Mouse (Mus musculus): ENCODE data around the gene Tpcn1. TPM values are rescaled to one million over a fixed set of nuclear protein-coding genes. Genes with fewer than 3 reads are reported as not detected.

Tpcn1 gene
- polyA plus RNA-seq, 1 experiment from 2014 or later, result 30.6 TPM

DNA sequence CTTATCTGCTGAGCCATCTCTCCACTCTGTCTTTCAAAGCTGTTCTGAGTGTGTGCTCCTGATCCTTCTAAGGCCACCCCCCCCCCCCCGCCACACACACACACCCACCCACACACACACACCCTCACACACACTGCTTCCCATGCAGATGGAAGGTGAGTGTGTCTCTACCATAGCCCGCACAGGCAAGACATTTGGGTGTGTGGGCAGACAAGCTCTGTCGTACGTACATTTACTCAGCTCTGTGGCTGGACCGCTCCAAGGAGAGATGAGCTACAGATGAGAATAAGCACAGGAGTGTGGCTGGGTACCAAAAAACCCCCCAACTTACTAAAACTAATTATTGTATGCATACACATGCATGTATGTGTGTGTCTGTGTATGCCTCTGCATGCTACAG is 37.8 kb downstream of the Tpcn1 start:
- H3K4me2 ChIP-seq (replicated peaks; ENCODE audit: low read depth, low read length), result no peak overlapping the region
- peaks cover 15% of the 10 kb centered on the region; the same call in 1 of the 2 replicates for H3K4me1 ChIP-seq (ENCODE audit: insufficient read depth, low read length)
- no peak overlapping the region for H3K9ac ChIP-seq (replicated peaks; ENCODE audit: low read length)
- H3K4me3 ChIP-seq (ENCODE audit: low read length), result no peak overlapping the region
- no peak for ATAC-seq (ENCODE audit: low FRiP score, low TSS enrichment)
- no peaks in the 10 kb centered on the region for H3K9me3 ChIP-seq (ENCODE audit: low read length)
- no peaks in the 10 kb centered on the region for H3K27me3 ChIP-seq (ENCODE audit: insufficient read depth, low read length)
- H3K27ac ChIP-seq (ENCODE audit: low read length), result no peak overlapping the region
- WGBS, result 99% methylated on average over 5 of the region's 5 CpGs
- peaks cover 41% of the 10 kb centered on the region for H3K36me3 ChIP-seq (ENCODE audit: insufficient read depth, low read length)

DNA sequence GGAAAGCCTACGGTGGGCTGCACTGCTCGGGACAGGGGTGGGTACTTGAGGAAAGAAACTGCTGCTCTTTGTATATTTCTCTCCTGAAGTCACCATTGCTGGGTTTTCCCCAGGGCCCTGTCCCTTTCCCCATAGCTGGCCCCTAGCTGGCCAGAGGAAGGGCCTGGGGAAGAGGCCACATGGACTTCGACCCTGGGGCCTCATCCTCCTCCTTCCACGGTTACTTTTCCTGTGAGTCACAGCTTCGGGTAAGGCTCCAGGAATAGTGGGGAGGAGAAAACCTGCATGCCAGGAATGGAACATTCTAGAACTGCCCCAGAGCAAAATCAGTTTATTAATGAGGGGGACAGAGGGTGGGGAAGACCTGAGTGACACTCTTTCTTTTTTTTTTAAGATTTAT is 38.3 kb downstream of the Tpcn1 start:
- ATAC-seq (ENCODE audit: low FRiP score, low TSS enrichment), result no peak
- peak overlapping the region; percentile 33; the same call in 1 of the 2 replicates for H3K27ac ChIP-seq (ENCODE audit: low read length)
- 0 out of 2 replicates have a peak overlapping the region, but pooled peaks have one; percentile 15 for H3K9ac ChIP-seq (replicated peaks; ENCODE audit: low read length)
- 69% methylated on average over 5 of the region's 5 CpGs for WGBS
- no peaks in the 10 kb centered on the region for H3K9me3 ChIP-seq (ENCODE audit: low read length)
- peaks cover 15% of the 10 kb centered on the region; the same call in 1 of the 2 replicates for H3K4me1 ChIP-seq (ENCODE audit: insufficient read depth, low read length)
- H3K36me3 ChIP-seq (ENCODE audit: insufficient read depth, low read length), result peaks cover 38% of the 10 kb centered on the region
- H3K4me3 ChIP-seq (ENCODE audit: low read length), result no peak overlapping the region
- no peak overlapping the region for H3K4me2 ChIP-seq (replicated peaks; ENCODE audit: low read depth, low read length)
- no peaks in the 10 kb centered on the region for H3K27me3 ChIP-seq (ENCODE audit: insufficient read depth, low read length)

GRCm38 (mm10) chr5:120548236-120548850 is 40.1 kb downstream of the Tpcn1 start:
- Histone ChIP-seq H3K9ac (replicated peaks; ENCODE audit: low read length) (no peak overlapping the region), H3K27ac (ENCODE audit: low read length) (no peak overlapping the region), H3K4me2 (replicated peaks; ENCODE audit: low read depth, low read length) (no peak overlapping the region), H3K4me3 (ENCODE audit: low read length) (no peak overlapping the region), H3K4me1 (ENCODE audit: insufficient read depth, low read length) (peaks cover 15% of the 10 kb centered on the region; the same call in 1 of the 2 replicates), H3K36me3 (ENCODE audit: insufficient read depth, low read length) (peaks cover 35% of the 10 kb centered on the region), H3K27me3 (ENCODE audit: insufficient read depth, low read length) (no peaks in the 10 kb centered on the region), H3K9me3 (ENCODE audit: low read length) (no peaks in the 10 kb centered on the region)
- WGBS, result 47% methylated on average over 11 of the region's 11 CpGs
- no peak for ATAC-seq (ENCODE audit: low FRiP score, low TSS enrichment)

DNA sequence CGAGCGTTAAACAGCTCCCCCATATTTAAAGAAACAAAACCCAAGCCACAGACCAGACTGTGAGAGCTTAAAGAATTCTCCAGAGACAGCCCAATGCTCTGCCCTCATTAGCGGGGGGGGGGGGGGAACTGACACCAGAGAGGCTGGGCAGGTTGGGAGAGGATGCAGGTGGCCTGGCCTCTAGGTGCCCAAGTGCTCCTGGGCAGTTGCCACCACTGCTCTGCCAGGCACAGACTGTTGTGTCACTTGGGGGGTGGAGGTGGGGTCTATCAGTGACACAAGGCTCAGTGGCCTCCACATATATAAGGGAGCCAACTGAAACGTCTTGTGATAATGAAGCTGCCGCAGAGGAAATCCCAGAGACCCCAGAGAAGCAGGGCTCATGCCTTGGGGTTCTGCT is 51.8 kb downstream of the Tpcn1 start:
- Histone ChIP-seq H3K36me3 (ENCODE audit: insufficient read depth, low read length) (peaks cover 32% of the 10 kb centered on the region), H3K27me3 (ENCODE audit: insufficient read depth, low read length) (no peaks in the 10 kb centered on the region), H3K27ac (ENCODE audit: low read length) (no peak overlapping the region), H3K4me3 (ENCODE audit: low read length) (no peak overlapping the region), H3K9me3 (ENCODE audit: low read length) (no peaks in the 10 kb centered on the region), H3K4me1 (ENCODE audit: insufficient read depth, low read length) (peaks cover 18% of the 10 kb centered on the region), H3K4me2 (replicated peaks; ENCODE audit: low read depth, low read length) (no peak overlapping the region), H3K9ac (replicated peaks; ENCODE audit: low read length) (no peak overlapping the region)
- no peak for ATAC-seq (ENCODE audit: low FRiP score, low TSS enrichment)
- 71% methylated on average over 5 of the region's 5 CpGs for WGBS

DNA sequence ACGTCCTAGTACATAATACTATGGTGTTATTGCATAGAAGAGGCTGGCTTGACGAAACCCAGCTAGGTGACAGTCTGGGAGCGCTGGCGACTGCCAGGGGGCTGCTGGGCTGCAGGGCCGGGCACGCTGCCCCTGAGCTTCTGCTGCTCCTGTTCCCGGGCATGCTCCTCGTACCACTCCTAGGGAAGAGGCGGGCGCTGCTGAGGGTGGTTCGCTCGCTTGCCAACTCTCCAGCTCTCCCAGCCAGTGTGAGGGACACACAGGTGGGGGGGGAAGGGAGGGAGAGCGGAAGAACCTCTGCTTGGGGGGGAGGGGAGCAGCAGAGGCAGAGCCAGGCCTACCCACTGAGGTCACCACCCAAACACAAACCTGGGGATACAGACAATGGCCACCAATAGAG is 52.4 kb downstream of the Tpcn1 start:
- no peak overlapping the region for H3K9ac ChIP-seq (replicated peaks; ENCODE audit: low read length)
- H3K4me1 ChIP-seq (ENCODE audit: insufficient read depth, low read length), result peaks cover 18% of the 10 kb centered on the region
- no peak overlapping the region for H3K4me2 ChIP-seq (replicated peaks; ENCODE audit: low read depth, low read length)
- WGBS, result 83% methylated on average over 13 of the region's 13 CpGs
- peaks cover 30% of the 10 kb centered on the region for H3K36me3 ChIP-seq (ENCODE audit: insufficient read depth, low read length)
- no peak overlapping the region for H3K4me3 ChIP-seq (ENCODE audit: low read length)
- no peaks in the 10 kb centered on the region for H3K9me3 ChIP-seq (ENCODE audit: low read length)
- H3K27ac ChIP-seq (ENCODE audit: low read length), result no peak overlapping the region
- ATAC-seq (ENCODE audit: low FRiP score, low TSS enrichment), result no peak
- no peaks in the 10 kb centered on the region for H3K27me3 ChIP-seq (ENCODE audit: insufficient read depth, low read length)

- no peaks in the 10 kb centered on the region for H3K27me3 ChIP-seq (ENCODE audit: insufficient read depth, low read length)
- peak; percentile 52; the same call in 1 of the 2 replicates for ATAC-seq (ENCODE audit: low FRiP score, low TSS enrichment)
Measured at GRCm38 (mm10) chr5:120534686-120535075, 53.8 kb downstream of the Tpcn1 start.

GRCm38 (mm10) chr5:120534071-120534685 is 54.3 kb downstream of the Tpcn1 start:
- H3K9ac ChIP-seq (replicated peaks; ENCODE audit: low read length), result peak overlapping the region; percentile 47
- peaks cover 21% of the 10 kb centered on the region for H3K36me3 ChIP-seq (ENCODE audit: insufficient read depth, low read length)
- WGBS, result 36% methylated on average over 15 of the region's 15 CpGs
- no peak overlapping the region for H3K4me3 ChIP-seq (ENCODE audit: low read length)
- H3K27me3 ChIP-seq (ENCODE audit: insufficient read depth, low read length), result no peaks in the 10 kb centered on the region
- peaks cover 18% of the 10 kb centered on the region for H3K4me1 ChIP-seq (ENCODE audit: insufficient read depth, low read length)
- peak overlapping the region; percentile 78 for H3K27ac ChIP-seq (ENCODE audit: low read length)
- no peak overlapping the region for H3K4me2 ChIP-seq (replicated peaks; ENCODE audit: low read depth, low read length)
- H3K9me3 ChIP-seq (ENCODE audit: low read length), result no peaks in the 10 kb centered on the region
- ATAC-seq (ENCODE audit: low FRiP score, low TSS enrichment), result peak; percentile 14; the same call in 1 of the 2 replicates

More at GRCm38 (mm10) chr5:120534686-120535075, 53.8 kb downstream of the Tpcn1 start:
- Histone ChIP-seq H3K27ac (ENCODE audit: low read length) (peak overlapping the region; percentile 78), H3K9me3 (ENCODE audit: low read length) (no peaks in the 10 kb centered on the region), H3K4me3 (ENCODE audit: low read length) (no peak overlapping the region), H3K9ac (replicated peaks; ENCODE audit: low read length) (peak overlapping the region; percentile 47), H3K36me3 (ENCODE audit: insufficient read depth, low read length) (peaks cover 26% of the 10 kb centered on the region), H3K4me1 (ENCODE audit: insufficient read depth, low read length) (peaks cover 18% of the 10 kb centered on the region), H3K4me2 (replicated peaks; ENCODE audit: low read depth, low read length) (no peak overlapping the region)
- 37% methylated on average over 2 of the region's 2 CpGs for WGBS

DNA sequence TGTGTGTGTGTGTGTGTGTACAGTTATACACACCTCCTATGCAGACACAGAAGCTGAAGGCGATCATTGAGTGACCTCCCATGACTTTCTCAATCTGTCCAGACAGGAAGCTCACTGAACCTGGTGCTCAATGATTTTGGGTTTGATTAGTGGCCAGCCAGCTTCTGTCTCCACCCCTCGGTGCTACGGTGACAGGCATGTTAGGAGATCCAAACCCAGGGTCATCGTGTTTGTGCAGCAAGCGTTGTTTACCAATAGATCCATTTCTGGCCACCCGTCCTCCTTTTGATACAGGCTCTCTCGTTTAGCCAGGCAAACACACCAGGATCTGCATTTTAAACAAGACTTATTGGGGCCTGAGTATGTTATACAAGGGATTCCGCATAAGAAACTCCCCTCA is 56.8 kb downstream of the Tpcn1 start:
- Histone ChIP-seq H3K27me3 (ENCODE audit: insufficient read depth, low read length) (no peaks in the 10 kb centered on the region), H3K4me3 (ENCODE audit: low read length) (no peak overlapping the region), H3K9ac (replicated peaks; ENCODE audit: low read length) (no peak overlapping the region), H3K36me3 (ENCODE audit: insufficient read depth, low read length) (0 out of 2 replicates have a peak, but pooled peaks cover 7% of the 10 kb centered on the region), H3K9me3 (ENCODE audit: low read length) (no peaks in the 10 kb centered on the region), H3K27ac (ENCODE audit: low read length) (no peak overlapping the region), H3K4me1 (ENCODE audit: insufficient read depth, low read length) (peaks cover 18% of the 10 kb centered on the region), H3K4me2 (replicated peaks; ENCODE audit: low read depth, low read length) (no peak overlapping the region)
- no peak for ATAC-seq (ENCODE audit: low FRiP score, low TSS enrichment)
- 84% methylated on average over 8 of the region's 8 CpGs for WGBS

DNA sequence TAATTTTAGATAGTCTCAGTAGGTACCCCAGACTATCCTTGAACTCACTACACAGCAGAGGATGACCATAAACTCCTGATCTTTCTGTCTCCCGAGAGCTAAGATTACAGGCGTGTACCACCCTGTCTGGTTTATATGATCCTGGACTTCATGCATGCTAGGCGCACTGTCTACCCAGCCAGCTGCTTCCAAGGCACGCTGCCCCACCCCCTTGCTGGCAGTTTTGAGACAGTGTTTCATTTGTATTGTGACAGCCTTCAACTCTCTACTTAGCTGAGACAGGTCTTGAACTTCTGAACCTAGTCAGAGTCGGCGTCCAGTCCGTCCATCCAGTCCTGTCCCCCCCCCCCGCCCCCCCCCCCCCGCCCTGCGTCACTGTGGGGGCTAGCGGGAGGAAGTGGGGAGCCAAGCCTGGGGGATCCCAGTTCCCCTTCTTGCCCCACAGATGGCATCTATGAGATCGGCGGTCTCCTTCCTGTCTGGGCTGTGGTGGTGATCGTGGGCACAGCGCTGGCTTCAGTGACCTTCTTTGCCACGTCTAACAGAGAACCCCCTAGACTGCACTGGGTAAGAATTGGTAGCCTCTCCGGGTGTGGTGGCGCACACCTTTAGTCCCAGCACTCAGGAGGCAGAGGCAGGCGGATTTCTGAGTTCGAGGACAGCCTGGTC is 61.0 kb downstream of the Tpcn1 start:
- no peak overlapping the region for H3K4me2 ChIP-seq (replicated peaks; ENCODE audit: low read depth, low read length)
- peaks cover 17% of the 10 kb centered on the region; the same call in 1 of the 2 replicates for H3K36me3 ChIP-seq (ENCODE audit: insufficient read depth, low read length)
- no peak overlapping the region for H3K27ac ChIP-seq (ENCODE audit: low read length)
- H3K9me3 ChIP-seq (ENCODE audit: low read length), result no peaks in the 10 kb centered on the region
- no peaks in the 10 kb centered on the region for H3K27me3 ChIP-seq (ENCODE audit: insufficient read depth, low read length)
- H3K4me1 ChIP-seq (ENCODE audit: insufficient read depth, low read length), result no peaks in the 10 kb centered on the region
- H3K4me3 ChIP-seq (ENCODE audit: low read length), result no peak overlapping the region
- no peak for ATAC-seq (ENCODE audit: low FRiP score, low TSS enrichment)
- H3K9ac ChIP-seq (replicated peaks; ENCODE audit: low read length), result no peak overlapping the region
- 88% methylated on average over 16 of the region's 20 CpGs for WGBS

DNA sequence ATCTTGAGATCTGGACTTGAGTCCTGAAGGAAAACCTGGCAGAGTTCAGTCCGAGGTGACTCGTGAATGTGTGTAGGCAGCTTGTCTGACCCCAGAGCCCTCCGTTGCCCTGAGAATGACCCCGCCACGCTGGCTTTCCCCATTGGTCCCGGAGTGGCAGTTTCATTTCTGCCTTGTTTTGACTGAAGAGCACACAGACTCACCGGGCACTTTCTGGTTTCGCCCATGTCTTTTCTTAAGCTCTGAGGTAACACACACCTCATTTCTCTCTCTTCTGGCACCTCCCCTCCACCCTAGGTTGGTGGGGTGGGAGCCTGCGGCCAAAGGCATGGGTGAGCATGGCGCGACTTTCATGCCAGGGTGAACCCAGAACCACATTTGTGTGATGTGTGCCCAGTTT is 62.2 kb downstream of the Tpcn1 start:
- Histone ChIP-seq H3K27me3 (ENCODE audit: insufficient read depth, low read length) (no peaks in the 10 kb centered on the region), H3K36me3 (ENCODE audit: insufficient read depth, low read length) (peaks cover 22% of the 10 kb centered on the region; the same call in 1 of the 2 replicates), H3K4me2 (replicated peaks; ENCODE audit: low read depth, low read length) (no peak overlapping the region), H3K9me3 (ENCODE audit: low read length) (no peaks in the 10 kb centered on the region), H3K4me1 (ENCODE audit: insufficient read depth, low read length) (no peaks in the 10 kb centered on the region), H3K27ac (ENCODE audit: low read length) (no peak overlapping the region), H3K9ac (replicated peaks; ENCODE audit: low read length) (no peak overlapping the region), H3K4me3 (ENCODE audit: low read length) (no peak overlapping the region)
- 59% methylated on average over 11 of the region's 11 CpGs for WGBS
- ATAC-seq (ENCODE audit: low FRiP score, low TSS enrichment), result no peak

All from kidney, embryonic 16.5 days (tissue).